Mouse (Mus musculus): ENCODE measurements at regions not wholly inside any gene's neighbourhood (a gene's known extent, or its start where the extent isn't known, plus 50 kb on each side); places are given as distances from the start of the nearest gene placed in this dataset.

GRCm38 (mm10) chrX:95291676-95292075 is 95.0 kb upstream of the Arhgef9 start:
- H3K4me3 ChIP-seq (ENCODE audit: insufficient read depth, low read depth, low read length) = no peak overlapping the region
- no peaks in the 10 kb centered on the region for H3K36me3 ChIP-seq (ENCODE audit: control insufficient read depth, insufficient read depth, low read length)
- no peak overlapping the region for H3K9ac ChIP-seq (ENCODE audit: low read depth, low read length)
- H3K79me2 ChIP-seq (ENCODE audit: control insufficient read depth, insufficient read depth, low read length) = no peaks in the 10 kb centered on the region
- no peak overlapping the region for H3K27ac ChIP-seq (replicated peaks; ENCODE audit: insufficient read depth, low read depth, low read length)
- no peak for TF ChIP-seq CTCF (IDR thresholded peaks at IDR 0.05; ENCODE audit: low read depth, low read length)
- TF ChIP-seq POLR2A (IDR thresholded peaks at IDR 0.05; ENCODE audit: extremely low read depth, insufficient read depth, low read length) = no peak
- WGBS = 98% methylated on average over 5 of the region's 5 CpGs
- no peak for DNase-seq (ENCODE audit: extremely low read depth, low read depth, low spot score)
- no peaks in the 10 kb centered on the region for H3K4me1 ChIP-seq (ENCODE audit: control insufficient read depth, insufficient read depth, low read length)
- no peaks in the 10 kb centered on the region for H3K27me3 ChIP-seq (ENCODE audit: control insufficient read depth, insufficient read depth, low read length)

DNA sequence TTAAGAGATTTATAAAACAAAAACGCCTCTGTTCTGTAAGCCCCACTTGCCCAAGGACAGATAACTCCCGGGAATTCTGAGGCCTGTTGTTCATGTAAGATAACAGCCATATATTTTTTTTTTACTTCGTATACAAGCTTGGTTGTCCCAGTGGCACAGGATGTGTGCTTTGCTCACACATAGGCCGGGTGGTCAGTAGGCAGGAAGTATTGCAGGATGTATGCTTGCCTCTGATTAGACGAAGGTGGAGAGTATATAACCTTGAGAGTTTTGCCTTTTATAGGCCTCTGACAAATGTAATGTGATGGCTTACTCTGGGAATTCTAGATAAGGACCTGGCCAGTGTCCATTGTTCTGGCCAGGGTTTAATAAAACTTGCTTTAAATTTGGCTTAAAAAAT is 85.4 kb upstream of the Arhgef9 start:
- DNase-seq (ENCODE audit: extremely low read depth, low read depth, low spot score) = no peak
- Histone ChIP-seq H3K36me3 (ENCODE audit: control insufficient read depth, insufficient read depth, low read length) (no peaks in the 10 kb centered on the region), H3K4me3 (ENCODE audit: insufficient read depth, low read depth, low read length) (no peak overlapping the region), H3K79me2 (ENCODE audit: control insufficient read depth, insufficient read depth, low read length) (no peaks in the 10 kb centered on the region), H3K27ac (replicated peaks; ENCODE audit: insufficient read depth, low read depth, low read length) (no peak overlapping the region), H3K9ac (ENCODE audit: low read depth, low read length) (no peak overlapping the region), H3K4me1 (ENCODE audit: control insufficient read depth, insufficient read depth, low read length) (no peaks in the 10 kb centered on the region), H3K27me3 (ENCODE audit: control insufficient read depth, insufficient read depth, low read length) (no peaks in the 10 kb centered on the region)
- 51% methylated on average over 5 of the region's 5 CpGs for WGBS
- TF ChIP-seq CTCF (IDR thresholded peaks at IDR 0.05; ENCODE audit: low read depth, low read length) = no peak

GRCm38 (mm10) chrX:95253517-95253916 is 56.9 kb upstream of the Arhgef9 start:
- 28% methylated on average over 13 of the region's 13 CpGs for WGBS
- Histone ChIP-seq H3K4me1 (ENCODE audit: control insufficient read depth, insufficient read depth, low read length) (peaks cover 2% of the 10 kb centered on the region; the same call in 1 of the 2 replicates), H3K36me3 (ENCODE audit: control insufficient read depth, insufficient read depth, low read length) (no peaks in the 10 kb centered on the region), H3K27me3 (ENCODE audit: control insufficient read depth, insufficient read depth, low read length) (no peaks in the 10 kb centered on the region), H3K4me3 (ENCODE audit: insufficient read depth, low read depth, low read length) (peak overlapping the region; percentile 27; the same call in 1 of the 2 replicates), H3K79me2 (ENCODE audit: control insufficient read depth, insufficient read depth, low read length) (no peaks in the 10 kb centered on the region), H3K9ac (ENCODE audit: low read depth, low read length) (no peak overlapping the region), H3K27ac (replicated peaks; ENCODE audit: insufficient read depth, low read depth, low read length) (no peak overlapping the region)
- DNase-seq (ENCODE audit: extremely low read depth, low read depth, low spot score) = peak; percentile 19
- peak; percentile 61 for TF ChIP-seq CTCF (IDR thresholded peaks at IDR 0.05; ENCODE audit: low read depth, low read length)
- no peak for TF ChIP-seq POLR2A (IDR thresholded peaks at IDR 0.05; ENCODE audit: extremely low read depth, insufficient read depth, low read length)

All from liver, adult 2 months (tissue).